Mouse (Mus musculus) limb, embryonic 14.5 days (tissue): Measurements from ENCODE around the gene Olfr959. TPM values are rescaled to one million over a fixed set of nuclear protein-coding genes. Genes with fewer than 3 reads are reported as not detected.

Experiments
- ATAC-seq: fragments of 200-750 bp; cut with Nextera tagmentation; 2 replicates; pipeline ENCODE4 v1.8.0; 2017; ENCODE audit warnings: low read depth, moderate number of reproducible peaks, moderate TSS enrichment; ENCODE audit not compliant: low FRiP score
- DNase-seq: peaks from one replicate; pipeline ENCODE4 v3.0.0-alpha.2; 2015; ENCODE audit warnings: low spot score
- H3K27ac ChIP-seq: fragments of 300-500 bp; sonication (generic); replicated peaks from 2 replicates; pipeline ENCODE4 v1.5.1; 2014; ENCODE audit warnings: low read depth, mild to moderate bottlenecking, low read length, moderate library complexity, mixed read lengths
- H3K27me3 ChIP-seq: fragments of 300-500 bp; sonication (generic); 2 replicates; pipeline ENCODE4 v1.6.1; 2014; ENCODE audit warnings: low read length, mixed read lengths; ENCODE audit not compliant: control insufficient read depth, insufficient read depth
- H3K36me3 ChIP-seq: fragments of 300-500 bp; sonication (generic); 2 replicates; pipeline ENCODE4 v1.6.1; 2014; ENCODE audit warnings: mild to moderate bottlenecking, low read length, moderate library complexity, mixed read lengths; ENCODE audit not compliant: control insufficient read depth, insufficient read depth
- H3K4me1 ChIP-seq: fragments of 300-500 bp; sonication (generic); 2 replicates; pipeline ENCODE4 v1.6.1; 2014; ENCODE audit warnings: antibody characterized with exemption, low read length, mixed read lengths; ENCODE audit not compliant: control insufficient read depth, insufficient read depth
- H3K4me2 ChIP-seq: fragments of 300-500 bp; sonication (generic); replicated peaks from 2 replicates; pipeline ENCODE4 v1.6.1; 2014; ENCODE audit warnings: low read depth, mild to moderate bottlenecking, low read length, moderate library complexity; ENCODE audit not compliant: severe bottlenecking
- H3K4me3 ChIP-seq: fragments of 300-500 bp; sonication (generic); replicated peaks from 2 replicates; pipeline ENCODE4 v1.5.1; 2014; ENCODE audit warnings: low read length
- H3K9ac ChIP-seq: fragments of 300-500 bp; sonication (generic); 2 replicates; pipeline ENCODE4 v1.6.1; 2014; ENCODE audit warnings: mild to moderate bottlenecking, low read depth, low read length, moderate library complexity; ENCODE audit not compliant: severe bottlenecking
- H3K9me3 ChIP-seq: fragments of 300-500 bp; sonication (generic); 2 replicates; pipeline ENCODE4 v1.6.1; 2016; ENCODE audit warnings: low read length; ENCODE audit not compliant: control insufficient read depth
- POLR2A ChIP-seq: fragments of 200-500 bp; IDR thresholded peaks from 2 replicates; pipeline ENCODE4 v1.8.0; 2012; ENCODE audit warnings: inconsistent platforms, mild to moderate bottlenecking, moderate library complexity, borderline replicate concordance; ENCODE audit not compliant: insufficient read depth, insufficient read length; ENCODE audit errors: extremely low read depth
- WGBS: fragments of 180-500 bp; shearing (Covaris S2); extraction: QIAGEN DNeasy Blood & Tissue Kit; methylation state at CpG from one replicate; pipeline ENCODE4 v1.1.7; 2014; 5-methylcytosine and 5-hydroxymethylcytosine counted together
- polyA plus RNA-seq, 2 experiments: library from polyadenylated mRNA; depleted of rRNA in 1 of 2; stranded (reverse) in 1 of 2; unstranded in 1 of 2; fragments of >200 nt; fragmentation: Nextera tagmentation in 1 of 2; extraction: Ambion mirVana in 1 of 2; gene quantifications; 2 replicates each; pipeline versions ENCODE4 v1.2.1 to v1.2.3; 2012 to 2014

The Olfr959 gene
- not detected in 2 replicates for polyA plus RNA-seq (2012; rRNA removed)
- polyA plus RNA-seq (2014; fragmentation: Nextera tagmentation; extraction: Ambion mirVana): not detected in 2 replicates

- WGBS: 53% methylated on average over 3 of the region's 3 CpGs
- no peaks in the 10 kb centered on the region for H3K36me3 ChIP-seq
- H3K9me3 ChIP-seq: no peaks in the 10 kb centered on the region
- H3K4me2 ChIP-seq: no peak within 1 kb of the TSS
- DNase-seq: no peak
- no peaks in the 10 kb centered on the region for H3K4me1 ChIP-seq
- no peak within 1 kb of the TSS for H3K27ac ChIP-seq
- ATAC-seq: no peak
- TF ChIP-seq POLR2A: no peak
- H3K27me3 ChIP-seq: no peaks in the 10 kb centered on the region
- no peak within 1 kb of the TSS for H3K4me3 ChIP-seq
- H3K9ac ChIP-seq: no peak within 1 kb of the TSS
Measured at GRCm38 (mm10) chr9:39575469-39575868, at the start of gene Olfr959. TSS of gene Olfr959 (minus strand) at chr9:39575569.

- no peak overlapping the region for H3K4me3 ChIP-seq
- no peak for ATAC-seq
- no peak for DNase-seq
- no peak overlapping the region for H3K4me2 ChIP-seq
- H3K4me1 ChIP-seq: no peaks in the 10 kb centered on the region
- H3K9ac ChIP-seq: no peak overlapping the region
- H3K27me3 ChIP-seq: no peaks in the 10 kb centered on the region
- no peak for TF ChIP-seq POLR2A
- no peaks in the 10 kb centered on the region for H3K9me3 ChIP-seq
- H3K27ac ChIP-seq: no peak overlapping the region
- no peaks in the 10 kb centered on the region for H3K36me3 ChIP-seq
- 48% methylated on average over 2 of the region's 2 CpGs for WGBS
Measured at GRCm38 (mm10) chr9:39624711-39625110, 49.3 kb upstream of the Olfr959 start.

- H3K4me1 ChIP-seq: no peaks in the 10 kb centered on the region
- H3K4me3 ChIP-seq: no peak overlapping the region
- ATAC-seq (no peak), DNase-seq (no peak)
- H3K27ac ChIP-seq: no peak overlapping the region
- no peaks in the 10 kb centered on the region for H3K27me3 ChIP-seq
- H3K9me3 ChIP-seq: no peaks in the 10 kb centered on the region
- H3K4me2 ChIP-seq: no peak overlapping the region
- WGBS: 87% methylated on average over 3 of the region's 3 CpGs
- no peak overlapping the region for H3K9ac ChIP-seq
- no peak for TF ChIP-seq POLR2A
- no peaks in the 10 kb centered on the region for H3K36me3 ChIP-seq
Measured at GRCm38 (mm10) chr9:39623783-39624182, 48.4 kb upstream of the Olfr959 start.

GRCm38 (mm10) chr9:39621073-39621472 is 45.7 kb upstream of the Olfr959 start, which contains the start of gene Olfr960:
TSS of gene Olfr960 (plus strand) at chr9:39621373.
- WGBS: 91% methylated on average over 1 of the region's 1 CpGs
- no peaks in the 10 kb centered on the region for H3K4me1 ChIP-seq
- no peak for ATAC-seq
- H3K4me2 ChIP-seq: no peak within 1 kb of the TSS
- no peak within 1 kb of the TSS for H3K4me3 ChIP-seq
- no peak within 1 kb of the TSS for H3K9ac ChIP-seq
- no peak for DNase-seq
- no peak for TF ChIP-seq POLR2A
- H3K27ac ChIP-seq: no peak within 1 kb of the TSS
- H3K36me3 ChIP-seq: no peaks in the 10 kb centered on the region
- H3K9me3 ChIP-seq: no peaks in the 10 kb centered on the region
- no peaks in the 10 kb centered on the region for H3K27me3 ChIP-seq

GRCm38 (mm10) chr9:39611953-39612352 is 36.6 kb upstream of the Olfr959 start:
- Histone ChIP-seq H3K36me3 (no peaks in the 10 kb centered on the region), H3K9me3 (no peaks in the 10 kb centered on the region), H3K4me1 (no peaks in the 10 kb centered on the region), H3K27ac (no peak overlapping the region), H3K9ac (no peak overlapping the region), H3K4me2 (no peak overlapping the region), H3K4me3 (no peak overlapping the region), H3K27me3 (no peaks in the 10 kb centered on the region)
- ATAC-seq (no peak), DNase-seq (peak; percentile 21)
- 51% methylated on average over 1 of the region's 1 CpGs for WGBS
- TF ChIP-seq POLR2A: no peak

GRCm38 (mm10) chr9:39610355-39610754 is 35.0 kb upstream of the Olfr959 start, which contains the start of gene Olfr148:
TSS of gene Olfr148 (plus strand) at chr9:39610655.
- DNase-seq (no peak), ATAC-seq (no peak)
- TF ChIP-seq POLR2A: no peak
- Histone ChIP-seq H3K4me1 (no peaks in the 10 kb centered on the region), H3K4me3 (no peak within 1 kb of the TSS), H3K9me3 (no peaks in the 10 kb centered on the region), H3K4me2 (no peak within 1 kb of the TSS), H3K27me3 (no peaks in the 10 kb centered on the region), H3K9ac (no peak within 1 kb of the TSS), H3K36me3 (no peaks in the 10 kb centered on the region), H3K27ac (no peak within 1 kb of the TSS)
- WGBS: 78% methylated on average over 3 of the region's 3 CpGs
